Mouse (Mus musculus) lung, adult 2 months (tissue): ENCODE measurements around the gene Ppara. TPM values are rescaled to one million over a fixed set of nuclear protein-coding genes. Genes with fewer than 3 reads are reported as not detected.

Experiments
- DNase-seq: peaks from one replicate; pipeline ENCODE4 v3.0.0; 2022
- H3K4me1 ChIP-seq: fragments of 200-500 bp; 2 replicates; pipeline ENCODE4 v1.6.1; 2011; ENCODE audit warnings: low read length; ENCODE audit not compliant: control insufficient read depth, insufficient read depth
- H3K4me3 ChIP-seq: fragments of 200-500 bp; replicated peaks from 2 replicates; pipeline ENCODE3; 2011; ENCODE audit warnings: low read depth, mild to moderate bottlenecking, control low read depth, low read length; ENCODE audit errors: extremely low read depth
- CTCF ChIP-seq: fragments of 200-500 bp; IDR thresholded peaks from 2 replicates; pipeline ENCODE4 v1.5.1; 2011; ENCODE audit warnings: mild to moderate bottlenecking, low read length, control low read depth; ENCODE audit not compliant: insufficient read depth
- POLR2A ChIP-seq: fragments of 200-500 bp; IDR thresholded peaks from 2 replicates; pipeline ENCODE4 v1.6.1; 2011; ENCODE audit warnings: low read depth, mild to moderate bottlenecking, control low read depth, low read length, borderline replicate concordance; ENCODE audit errors: extremely low read depth
- WGBS: fragments of 180-500 bp; shearing (Covaris S2); methylation state at CpG from one replicate; pipeline ENCODE4 v1.1.7; 2018; 5-methylcytosine and 5-hydroxymethylcytosine counted together
- polyA plus RNA-seq: library from polyadenylated mRNA; depleted of rRNA; stranded (reverse); fragments of >200 nt; gene quantifications from 2 replicates; pipeline ENCODE4 v1.2.3, GENCODE M21; 2012

The Ppara gene
- polyA plus RNA-seq, 1 experiment = 2.3 TPM

GRCm38 (mm10) chr15:85807404-85807803 lies 72.6 kb downstream of the Ppara start:
- Histone ChIP-seq H3K4me3 (no peak overlapping the region), H3K4me1 (no peaks in the 10 kb centered on the region)
- DNase-seq = no peak
- no peak for TF ChIP-seq POLR2A
- TF ChIP-seq CTCF = no peak
- 80% methylated on average over 4 of the region's 4 CpGs for WGBS

- DNase-seq = no peak
- no peaks in the 10 kb centered on the region for H3K4me1 ChIP-seq
- no peak overlapping the region for H3K4me3 ChIP-seq
- WGBS = 72% methylated on average over 6 of the region's 6 CpGs
- TF ChIP-seq POLR2A (no peak), CTCF (no peak)
Measured at GRCm38 (mm10) chr15:85808031-85808430, 73.2 kb downstream of the Ppara start.

GRCm38 (mm10) chr15:85808434-85808833 lies 73.7 kb downstream of the Ppara start:
- DNase-seq = no peak
- no peak overlapping the region for H3K4me3 ChIP-seq
- TF ChIP-seq POLR2A (no peak), CTCF (no peak; the same call in 1 of the 2 replicates)
- 66% methylated on average over 8 of the region's 8 CpGs for WGBS
- no peaks in the 10 kb centered on the region for H3K4me1 ChIP-seq

- WGBS = 83% methylated on average over 12 of the region's 12 CpGs
- TF ChIP-seq CTCF (no peak), POLR2A (no peak)
- Histone ChIP-seq H3K4me3 (no peak overlapping the region), H3K4me1 (no peaks in the 10 kb centered on the region)
- no peak for DNase-seq
Measured at GRCm38 (mm10) chr15:85809091-85809490, 74.3 kb downstream of the Ppara start.

- peak overlapping the region; percentile 33 for H3K4me3 ChIP-seq
- no peaks in the 10 kb centered on the region for H3K4me1 ChIP-seq
- no peak for TF ChIP-seq CTCF
- TF ChIP-seq POLR2A = no peak
- WGBS = 63% methylated on average over 5 of the region's 5 CpGs
- DNase-seq = no peak
Measured at GRCm38 (mm10) chr15:85810462-85810805, 75.7 kb downstream of the Ppara start.

- 3% methylated on average over 36 of the region's 36 CpGs for WGBS
- Histone ChIP-seq H3K4me1 (no peaks in the 10 kb centered on the region), H3K4me3 (peak overlapping the region; percentile 86)
- TF ChIP-seq POLR2A (0 out of 2 replicates have a peak, but pooled peaks have one; percentile 9), CTCF (no peak)
- peak; percentile 54 for DNase-seq
Measured at GRCm38 (mm10) chr15:85810806-85811521, 76.2 kb downstream of the Ppara start.

- H3K4me1 ChIP-seq = no peaks in the 10 kb centered on the region
- peak within 1 kb of the TSS; percentile 86 for H3K4me3 ChIP-seq
- WGBS = 2% methylated on average over 36 of the region's 36 CpGs
- DNase-seq = peak; percentile 99
- TF ChIP-seq POLR2A (peak; percentile 90), CTCF (no peak)
Measured at GRCm38 (mm10) chr15:85811535-85812277, 76.9 kb downstream of the Ppara start, which contains the start of gene Cdpf1. Gene Cdpf1, minus strand, starts transcription at chr15:85811697.

GRCm38 (mm10) chr15:85813428-85813827 lies 78.6 kb downstream of the Ppara start:
- no peak overlapping the region for H3K4me3 ChIP-seq
- H3K4me1 ChIP-seq = no peaks in the 10 kb centered on the region
- WGBS = 56% methylated on average over 10 of the region's 10 CpGs
- DNase-seq = no peak
- TF ChIP-seq POLR2A (no peak), CTCF (no peak)

GRCm38 (mm10) chr15:85821203-85822010 lies 86.6 kb downstream of the Ppara start, which contains the start of gene Pkdrej:
Gene Pkdrej, minus strand, starts transcription at chr15:85821734.
- H3K4me3 ChIP-seq = peak within 1 kb of the TSS; percentile 29
- TF ChIP-seq POLR2A (no peak), CTCF (no peak)
- H3K4me1 ChIP-seq = no peaks in the 10 kb centered on the region
- 2% methylated on average over 65 of the region's 65 CpGs for WGBS
- peak; percentile 54 for DNase-seq
